9 mouse cellular contexts compared by ENCODE assay signal in genomic region chr16:77594553-77594952, GRCm38 (mm10). TPM values are rescaled to one million over a fixed set of nuclear protein-coding genes. Genes with fewer than 3 reads are reported as not detected.
DNase-seq lines count a peak whose midpoint lies in the region; ATAC-seq lines count a peak whose summit lies in the region.
"Had no signal": no experiment of that assay in that cellular context is flagged by ENCODE, and none has a peak within 500 bp of the region (broad histone marks: within the 10 kb centered on the region; RNA-seq: fewer than 3 reads in every experiment).

No protein-coding gene starts in this region.

- 48% methylated on average over 13 of the region's 13 CpGs for WGBS in hindbrain, embryonic 13.5 days
- 76% methylated on average over 13 of the region's 13 CpGs for WGBS in hindbrain, embryonic 10.5 days
- 51% methylated on average over 13 of the region's 13 CpGs for WGBS in forebrain, embryonic 12.5 days
- 27% methylated on average over 13 of the region's 13 CpGs for WGBS in midbrain, embryonic 14.5 days

- peaks cover 19% of the 10 kb centered on the region for H3K4me1 ChIP-seq in hindbrain, embryonic 13.5 days (replicated peaks)
- H3K4me1 ChIP-seq in hindbrain, embryonic 10.5 days (replicated peaks) = peaks cover 12% of the 10 kb centered on the region; the same call in 1 of the 2 replicates
- peaks cover 29% of the 10 kb centered on the region for H3K4me1 ChIP-seq in forebrain, embryonic 12.5 days
- H3K4me1 ChIP-seq in midbrain, embryonic 14.5 days (ENCODE audit: control insufficient read depth, insufficient read depth, low read length) = peaks cover 11% of the 10 kb centered on the region; the same call in 1 of the 2 replicates

- peaks cover 7% of the 10 kb centered on the region; the same call in 1 of the 2 replicates for H3K36me3 ChIP-seq in hindbrain, embryonic 13.5 days
- peaks cover 15% of the 10 kb centered on the region for H3K36me3 ChIP-seq in hindbrain, embryonic 10.5 days
- H3K36me3 ChIP-seq in forebrain, embryonic 12.5 days (replicated peaks) = peaks cover 8% of the 10 kb centered on the region; the same call in 1 of the 2 replicates
- peaks cover 5% of the 10 kb centered on the region; the same call in 1 of the 2 replicates for H3K36me3 ChIP-seq in midbrain, embryonic 14.5 days (ENCODE audit: control insufficient read depth, insufficient read depth, low read length)

- peak overlapping the region; percentile 50 for H3K4me2 ChIP-seq in hindbrain, embryonic 13.5 days
- peak overlapping the region; percentile 33 for H3K4me2 ChIP-seq in forebrain, embryonic 12.5 days
- peak overlapping the region; percentile 56 for H3K4me2 ChIP-seq in midbrain, embryonic 14.5 days (ENCODE audit: low read length)

- ATAC-seq in hindbrain, embryonic 13.5 days (ENCODE audit: low FRiP score) = peak; percentile 74
- ATAC-seq in forebrain, embryonic 12.5 days (ENCODE audit: low FRiP score) = peak; percentile 22; the same call in 1 of the 2 replicates
- peak; percentile 63 for ATAC-seq in midbrain, embryonic 14.5 days (ENCODE audit: low FRiP score, low TSS enrichment)

- H3K9ac ChIP-seq in hindbrain, embryonic 13.5 days = peak overlapping the region; percentile 70
- H3K9ac ChIP-seq in forebrain, embryonic 12.5 days = no peak overlapping the region
- H3K9ac ChIP-seq in midbrain, embryonic 14.5 days (replicated peaks; ENCODE audit: low read length) = peak overlapping the region; percentile 65

- DNase-seq in hindbrain, embryonic 10.5 days (ENCODE audit: low spot score) = no peak
- peak; percentile 71 to 82 for DNase-seq in heart, postnatal 10 days
- peak; percentile 77 to 82 for DNase-seq in layer of hippocampus, postnatal 10 days (ENCODE audit: low spot score in 2 of 2)
- peak; percentile 80 for DNase-seq in midbrain, embryonic 14.5 days
- peak; percentile 65 for DNase-seq in testis, postnatal 10 days (ENCODE audit: low spot score)
- no peak for DNase-seq in thymus, postnatal 0 days (ENCODE audit: low spot score)

- H3K27ac ChIP-seq in hindbrain, embryonic 13.5 days = peak overlapping the region; percentile 94
- no peak overlapping the region for H3K27ac ChIP-seq in hindbrain, embryonic 10.5 days
- H3K27ac ChIP-seq in forebrain, embryonic 12.5 days = peak overlapping the region; percentile 79
- peak overlapping the region; percentile 94 for H3K27ac ChIP-seq in midbrain, embryonic 14.5 days (replicated peaks; ENCODE audit: low read depth, low read length)

- no peaks in the 10 kb centered on the region for H3K9me3 ChIP-seq in hindbrain, embryonic 13.5 days
- no peaks in the 10 kb centered on the region for H3K9me3 ChIP-seq in hindbrain, embryonic 10.5 days
- no peaks in the 10 kb centered on the region for H3K9me3 ChIP-seq in forebrain, embryonic 12.5 days
- no peaks in the 10 kb centered on the region for H3K9me3 ChIP-seq in midbrain, embryonic 14.5 days (ENCODE audit: control insufficient read depth, low read length)

- intact Hi-C loops in heart, postnatal 10 days (cut with DNase I) = loop anchor here (2.0 kb wide), 1 partner anchor 90 kb away; no protein-coding TSS in a partner anchor

- no peaks in the 10 kb centered on the region for H3K27me3 ChIP-seq in hindbrain, embryonic 13.5 days
- no peaks in the 10 kb centered on the region for H3K27me3 ChIP-seq in hindbrain, embryonic 10.5 days (ENCODE audit: insufficient read depth, poor library complexity, severe bottlenecking)
- H3K27me3 ChIP-seq in forebrain, embryonic 12.5 days = no peaks in the 10 kb centered on the region
- H3K27me3 ChIP-seq in midbrain, embryonic 14.5 days (ENCODE audit: control insufficient read depth, insufficient read depth, low read length) = no peaks in the 10 kb centered on the region

- peak overlapping the region; percentile 39 for H3K4me3 ChIP-seq in hindbrain, embryonic 13.5 days
- H3K4me3 ChIP-seq in hindbrain, embryonic 10.5 days = no peak overlapping the region
- 0 out of 2 replicates have a peak overlapping the region, but pooled peaks have one; percentile 11 for H3K4me3 ChIP-seq in forebrain, embryonic 12.5 days (replicated peaks)
- peak overlapping the region; percentile 38 for H3K4me3 ChIP-seq in midbrain, embryonic 14.5 days (replicated peaks; ENCODE audit: low read depth, low read length)

RNA-seq across cellular contexts. Expression of gene Gm11146, which starts 7.3 kb away (rescaled TPM):
- polyA plus RNA-seq in hindbrain, embryonic 13.5 days (2015; fragmentation: Nextera tagmentation; extraction: Ambion mirVana) = not detected in 2 replicates
- not detected in 2 replicates for polyA plus RNA-seq in hindbrain, embryonic 10.5 days (2016; fragmentation: Nextera tagmentation; extraction: Ambion mirVana)
- not detected in 2 replicates for polyA plus RNA-seq in forebrain, embryonic 12.5 days (2016; fragmentation: Nextera tagmentation; extraction: Ambion mirVana)
- not detected for total RNA-seq in heart, postnatal 10 days (2021)
- not detected for total RNA-seq in layer of hippocampus, postnatal 10 days (2021)
- polyA plus RNA-seq in midbrain, embryonic 14.5 days (2014; fragmentation: Nextera tagmentation; extraction: Ambion mirVana) = not detected in 2 replicates
- polyA plus RNA-seq in thymus, postnatal 0 days (2015; fragmentation: Nextera tagmentation; extraction: Ambion mirVana) = not detected in 2 replicates
- total RNA-seq: neutrophil, adult 5-6 weeks had no signal

Comparison
In these comparisons a context has a peak if more than half of its experiments do, and no peak if none do; other contexts are left out.
1. ATAC-seq: peak in every context shown above with its lines; median percentile 74 in hindbrain, embryonic 13.5 days; 63 in midbrain, embryonic 14.5 days; 22 in forebrain, embryonic 12.5 days.
2. DNase-seq: peak in heart, postnatal 10 days (2 of 2), layer of hippocampus, postnatal 10 days (2 of 2), midbrain, embryonic 14.5 days (single experiment) and testis, postnatal 10 days (single experiment); none in hindbrain, embryonic 10.5 days (single experiment) and thymus, postnatal 0 days (single experiment).
3. Peak in every context shown above with its lines, with median percentiles within 50 percentile points of each other: H3K4me2 ChIP-seq.